Mouse (Mus musculus) midbrain, embryonic 13.5 days (tissue): Measurements from ENCODE around the gene Folr2. TPM values are rescaled to one million over a fixed set of nuclear protein-coding genes. Genes with fewer than 3 reads are reported as not detected.

Experiments used
- ATAC-seq: fragments of 200-750 bp; cut with Nextera tagmentation; 2 replicates; pipeline ENCODE4 v1.8.0; 2017; ENCODE audit warnings: mild to moderate bottlenecking, moderate TSS enrichment, moderate library complexity
- H3K27ac ChIP-seq: fragments of 300-500 bp; sonication (generic); 2 replicates; pipeline ENCODE4 v1.5.1; 2015; ENCODE audit warnings: inconsistent platforms, mild to moderate bottlenecking, moderate library complexity
- H3K27me3 ChIP-seq: fragments of 300-500 bp; sonication (generic); 2 replicates; pipeline ENCODE4 v1.6.1; 2015; ENCODE audit warnings: mild to moderate bottlenecking, inconsistent platforms
- H3K36me3 ChIP-seq: fragments of 300-500 bp; sonication (generic); 2 replicates; pipeline ENCODE4 v1.6.1; 2015; ENCODE audit warnings: mild to moderate bottlenecking, inconsistent platforms
- H3K4me1 ChIP-seq: fragments of 300-500 bp; sonication (generic); replicated peaks from 2 replicates; pipeline ENCODE4 v1.6.1; 2015; ENCODE audit warnings: inconsistent platforms
- H3K4me2 ChIP-seq: fragments of 300-500 bp; sonication (generic); replicated peaks from 2 replicates; pipeline ENCODE4 v1.6.1; 2015; ENCODE audit warnings: moderate library complexity, mild to moderate bottlenecking, inconsistent platforms
- H3K4me3 ChIP-seq: fragments of 300-500 bp; sonication (generic); replicated peaks from 2 replicates; pipeline ENCODE4 v1.5.1; 2015; ENCODE audit warnings: mild to moderate bottlenecking, inconsistent platforms
- H3K9ac ChIP-seq: fragments of 300-500 bp; sonication (generic); replicated peaks from 2 replicates; pipeline ENCODE4 v1.6.1; 2015; ENCODE audit warnings: mild to moderate bottlenecking, inconsistent platforms
- H3K9me3 ChIP-seq: fragments of 300-500 bp; sonication (generic); 2 replicates; pipeline ENCODE4 v1.6.1; 2016; ENCODE audit warnings: mild to moderate bottlenecking, inconsistent platforms
- WGBS: fragments of 180-500 bp; shearing (Covaris S2); methylation state at CpG from one replicate; pipeline ENCODE4 v1.1.7; 2015; 5-methylcytosine and 5-hydroxymethylcytosine counted together
- polyA plus RNA-seq: library from polyadenylated mRNA; unstranded; fragments of >200 nt; fragmentation: Nextera tagmentation; extraction: Ambion mirVana; gene quantifications from 2 replicates; pipeline ENCODE4 v1.2.1, GENCODE M21; 2015

Folr2 gene
- polyA plus RNA-seq, 1 experiment from 2014 or later = 3.8 TPM

DNA sequence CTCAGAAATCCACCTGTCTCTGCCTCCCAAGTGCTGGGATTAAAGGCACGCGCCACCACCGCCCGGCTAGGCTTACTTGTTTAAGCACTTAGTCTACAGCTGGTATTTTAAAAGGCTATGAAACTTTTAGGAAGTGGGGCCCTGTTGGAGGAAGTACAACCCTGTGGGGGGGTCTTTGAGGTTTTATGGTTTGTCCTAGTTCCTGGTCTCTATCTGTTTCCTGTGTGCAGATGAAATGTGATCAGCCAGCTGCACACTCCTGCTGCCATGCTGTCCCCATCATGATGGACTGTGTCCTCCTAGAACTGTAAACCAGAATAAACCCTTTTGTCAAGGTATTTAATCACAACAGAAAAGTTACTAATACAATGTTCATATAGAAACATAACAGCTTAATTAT is 27.2 kb upstream of the Folr2 start:
- Histone ChIP-seq H3K4me2 (no peak overlapping the region), H3K4me3 (no peak overlapping the region), H3K27me3 (no peaks in the 10 kb centered on the region), H3K36me3 (no peaks in the 10 kb centered on the region), H3K9ac (no peak overlapping the region), H3K27ac (no peak overlapping the region), H3K9me3 (no peaks in the 10 kb centered on the region), H3K4me1 (no peaks in the 10 kb centered on the region)
- 98% methylated on average over 4 of the region's 4 CpGs for WGBS
- no peak for ATAC-seq

DNA sequence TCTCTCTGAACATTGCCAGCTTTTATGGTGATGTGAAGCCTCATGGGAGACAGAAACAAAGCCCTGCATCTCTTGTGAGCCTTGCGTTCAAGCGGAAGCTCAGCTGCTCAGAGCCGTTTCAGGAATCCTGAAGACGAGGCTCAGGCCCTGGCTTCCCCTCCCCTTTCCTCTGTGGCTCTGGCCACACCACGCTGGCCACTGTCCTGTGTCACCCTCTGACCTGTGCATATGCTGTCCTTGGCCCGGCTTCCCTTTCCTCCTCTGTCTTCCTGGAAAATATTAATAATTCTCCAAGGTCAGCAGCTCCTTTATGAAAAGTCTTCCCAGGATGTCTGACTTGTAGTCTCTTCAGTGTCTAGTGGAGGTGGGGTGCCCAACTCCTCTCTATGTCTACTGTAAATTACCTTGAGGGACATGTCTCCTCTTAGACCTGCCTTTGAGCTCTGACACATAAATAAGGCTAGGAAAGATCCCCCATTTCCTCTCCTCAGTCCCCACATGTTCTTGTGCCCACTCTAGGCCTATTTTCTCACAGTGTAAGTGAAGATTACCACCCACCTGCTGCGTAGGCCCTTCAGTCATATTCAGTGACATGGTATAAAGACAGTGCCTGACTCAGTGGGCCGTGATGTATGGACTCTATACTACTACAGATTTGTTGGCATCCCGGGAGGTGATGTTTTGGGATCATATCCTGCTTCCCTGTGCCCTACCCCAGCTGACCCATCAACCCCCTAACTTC is 25.6 kb upstream of the Folr2 start:
- Histone ChIP-seq H3K9ac (no peak overlapping the region), H3K27me3 (no peaks in the 10 kb centered on the region), H3K9me3 (no peaks in the 10 kb centered on the region), H3K27ac (no peak overlapping the region), H3K4me2 (no peak overlapping the region), H3K4me3 (no peak overlapping the region), H3K36me3 (no peaks in the 10 kb centered on the region), H3K4me1 (no peaks in the 10 kb centered on the region)
- ATAC-seq = no peak
- 61% methylated on average over 9 of the region's 9 CpGs for WGBS

DNA sequence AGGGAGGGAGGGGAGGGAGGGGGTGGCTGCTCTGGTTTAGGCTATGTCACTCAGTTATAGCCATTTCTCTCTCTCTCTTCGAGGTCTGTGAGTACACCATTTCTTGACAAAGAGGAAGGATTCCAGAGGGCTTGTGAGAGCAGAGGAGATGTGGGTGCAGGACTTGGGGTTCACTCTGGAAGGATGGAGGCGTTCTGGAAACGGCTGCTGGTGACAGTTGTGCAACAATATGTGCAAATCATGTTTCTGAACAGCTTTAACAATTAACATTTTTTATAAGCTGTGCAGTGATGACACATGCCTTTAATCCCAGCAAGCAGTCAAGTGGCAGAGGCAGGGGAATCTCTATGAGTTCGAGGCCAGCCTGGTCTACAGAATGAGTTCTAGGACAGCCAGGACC is 23.9 kb upstream of the Folr2 start:
- no peak for ATAC-seq
- Histone ChIP-seq H3K36me3 (no peaks in the 10 kb centered on the region), H3K9ac (no peak overlapping the region), H3K9me3 (no peaks in the 10 kb centered on the region), H3K4me3 (no peak overlapping the region), H3K4me1 (no peaks in the 10 kb centered on the region), H3K27ac (no peak overlapping the region), H3K4me2 (no peak overlapping the region), H3K27me3 (no peaks in the 10 kb centered on the region)
- WGBS = 84% methylated on average over 4 of the region's 4 CpGs

DNA sequence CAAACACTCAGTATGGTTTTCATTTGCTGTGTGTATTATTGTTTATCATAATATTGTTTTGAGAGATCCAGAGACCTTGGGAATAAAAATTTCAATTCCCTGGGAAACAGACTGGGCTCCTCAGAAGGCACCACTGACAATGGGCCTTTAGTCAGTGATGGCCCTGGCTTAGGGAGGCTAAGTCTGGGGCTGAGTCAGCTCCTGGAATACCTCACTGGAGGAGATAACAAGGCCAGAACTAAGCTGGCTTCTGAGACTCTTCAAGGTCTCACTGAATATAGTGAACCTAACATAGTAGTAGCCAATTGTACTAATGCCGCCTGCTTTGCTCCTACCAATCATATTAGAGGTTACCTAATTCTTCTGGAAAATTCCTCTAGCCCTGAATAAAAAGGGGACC is 19.0 kb upstream of the Folr2 start:
- H3K27me3 ChIP-seq = no peaks in the 10 kb centered on the region
- no peak overlapping the region for H3K27ac ChIP-seq
- no peak overlapping the region for H3K9ac ChIP-seq
- 95% methylated on average over 1 of the region's 1 CpGs for WGBS
- H3K9me3 ChIP-seq = no peaks in the 10 kb centered on the region
- H3K4me3 ChIP-seq = no peak overlapping the region
- no peak for ATAC-seq
- no peaks in the 10 kb centered on the region for H3K36me3 ChIP-seq
- H3K4me1 ChIP-seq = no peaks in the 10 kb centered on the region
- H3K4me2 ChIP-seq = no peak overlapping the region

DNA sequence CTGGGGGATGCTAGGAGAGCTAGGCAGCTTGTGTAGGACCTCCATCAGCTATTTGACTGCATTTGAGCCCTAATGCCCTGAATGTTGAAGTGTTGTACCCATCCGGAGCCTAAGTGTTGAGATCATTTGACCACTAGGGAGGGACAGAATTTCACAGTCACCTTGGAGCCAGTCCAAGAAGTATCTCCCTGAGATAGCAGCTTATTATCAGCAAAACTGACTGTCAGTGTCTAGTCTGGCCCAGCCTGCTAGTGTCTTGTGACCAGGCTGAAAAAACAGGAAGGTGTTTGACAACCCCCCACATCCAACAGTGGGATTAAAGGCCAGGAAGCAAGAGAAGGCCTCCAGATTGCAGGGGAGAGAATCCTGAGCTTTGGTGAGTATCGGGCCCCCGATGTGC is 14.3 kb upstream of the Folr2 start:
- no peak for ATAC-seq
- Histone ChIP-seq H3K9ac (no peak overlapping the region), H3K36me3 (no peaks in the 10 kb centered on the region), H3K4me3 (no peak overlapping the region), H3K4me1 (0 out of 2 replicates have a peak, but pooled peaks cover 4% of the 10 kb centered on the region), H3K9me3 (no peaks in the 10 kb centered on the region), H3K27me3 (no peaks in the 10 kb centered on the region), H3K4me2 (no peak overlapping the region), H3K27ac (no peak overlapping the region)
- 95% methylated on average over 3 of the region's 3 CpGs for WGBS

DNA sequence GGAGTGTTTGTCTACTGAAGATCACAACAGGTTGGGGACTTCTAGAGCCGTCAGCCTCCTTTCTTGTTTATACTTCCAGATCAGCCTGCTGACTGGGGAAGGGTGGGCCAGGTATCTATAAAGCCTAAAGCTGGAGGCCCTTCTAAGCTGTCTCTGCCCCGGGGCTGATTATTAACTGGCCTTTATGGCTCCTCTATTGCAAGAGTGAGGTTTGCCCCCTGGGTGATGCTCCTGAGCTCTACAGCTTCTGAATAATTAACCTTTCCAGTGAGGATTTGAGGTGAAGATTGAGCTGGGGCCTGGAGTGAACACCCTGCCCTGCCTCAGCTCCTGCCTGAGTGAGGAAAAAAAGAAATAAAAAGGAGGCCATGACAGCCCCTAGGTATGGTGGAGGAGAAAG is 13.6 kb upstream of the Folr2 start, which contains the start of gene Folr1:
Folr1 (minus strand) TSS at position 160 of the 400 bp plus-strand sequence.
- H3K4me3 ChIP-seq = no peak within 1 kb of the TSS
- no peak within 1 kb of the TSS for H3K9ac ChIP-seq
- no peak for ATAC-seq
- H3K9me3 ChIP-seq = no peaks in the 10 kb centered on the region
- no peak within 1 kb of the TSS for H3K27ac ChIP-seq
- 0 out of 2 replicates have a peak, but pooled peaks cover 4% of the 10 kb centered on the region for H3K4me1 ChIP-seq
- 80% methylated on average over 2 of the region's 2 CpGs for WGBS
- H3K4me2 ChIP-seq = no peak within 1 kb of the TSS
- H3K27me3 ChIP-seq = no peaks in the 10 kb centered on the region
- H3K36me3 ChIP-seq = no peaks in the 10 kb centered on the region

DNA sequence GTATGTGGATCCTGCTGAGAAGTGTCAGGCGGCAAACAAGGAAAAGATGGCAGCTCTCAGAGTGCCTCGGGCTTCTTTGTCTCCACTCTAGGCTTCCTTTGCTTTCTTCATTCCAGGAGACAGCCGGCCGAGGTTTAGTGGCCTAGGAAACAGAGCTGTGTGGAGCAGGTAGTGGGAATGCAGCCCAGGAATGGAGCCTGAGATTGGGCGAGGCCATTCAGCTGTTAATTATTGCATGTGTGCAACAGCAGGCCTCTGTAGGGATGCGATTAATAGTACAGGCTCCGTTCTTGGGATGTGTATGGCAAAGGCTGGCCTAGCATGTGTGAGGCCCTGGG is 12.1 kb upstream of the Folr2 start:
- peak; percentile 80 for ATAC-seq
- Histone ChIP-seq H3K36me3 (no peaks in the 10 kb centered on the region), H3K4me3 (no peak overlapping the region), H3K9me3 (no peaks in the 10 kb centered on the region), H3K9ac (no peak overlapping the region), H3K27ac (no peak overlapping the region; the same call in 1 of the 2 replicates), H3K4me2 (no peak overlapping the region), H3K4me1 (0 out of 2 replicates have a peak, but pooled peaks cover 4% of the 10 kb centered on the region), H3K27me3 (no peaks in the 10 kb centered on the region)
- WGBS = 28% methylated on average over 7 of the region's 7 CpGs

DNA sequence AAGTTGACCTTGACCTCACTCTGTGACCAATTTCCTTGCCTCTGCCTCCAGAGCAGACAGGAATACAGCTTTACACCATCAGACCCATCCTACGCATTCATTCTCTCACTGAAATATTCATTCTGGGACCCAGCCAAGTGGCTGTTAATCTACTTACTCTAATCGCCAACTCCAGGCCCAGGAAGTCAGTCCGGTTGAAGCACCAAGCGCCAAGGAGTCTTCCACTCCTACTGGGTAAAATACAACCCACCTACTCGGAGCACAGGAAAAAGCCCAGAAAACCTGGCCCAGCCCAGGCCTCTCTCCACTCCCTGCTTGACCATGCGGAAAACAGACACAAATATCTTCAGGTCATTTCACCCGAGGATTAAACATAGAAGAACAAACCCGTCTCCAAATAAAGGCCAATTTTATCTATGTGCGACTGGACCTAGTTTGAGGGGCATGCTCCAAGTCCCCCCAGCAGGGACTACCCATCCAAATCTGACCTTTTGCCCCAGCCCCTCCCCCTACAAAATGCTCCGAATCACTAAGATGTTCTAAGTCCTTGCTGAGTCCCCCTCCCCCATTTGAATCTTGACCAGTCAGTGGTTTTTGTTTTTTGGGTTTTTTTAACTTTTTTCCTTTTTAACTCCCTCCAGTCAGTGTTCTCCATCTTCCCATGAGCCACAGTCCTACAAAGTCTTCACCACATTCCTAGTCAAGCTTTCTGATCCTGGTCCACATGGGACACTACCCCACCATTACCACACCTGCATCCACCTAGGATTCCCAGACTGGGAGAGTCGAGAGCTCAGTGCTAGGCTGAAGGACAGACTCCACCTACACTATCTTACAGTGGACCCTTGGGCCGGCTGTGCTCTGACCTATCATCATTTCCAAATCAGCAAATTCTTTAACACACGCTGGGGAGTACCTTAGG is 11.5 kb upstream of the Folr2 start:
- ATAC-seq = peak; percentile 67
- Histone ChIP-seq H3K4me1 (0 out of 2 replicates have a peak, but pooled peaks cover 4% of the 10 kb centered on the region), H3K4me3 (no peak overlapping the region), H3K27me3 (no peaks in the 10 kb centered on the region), H3K27ac (no peak overlapping the region; the same call in none of the 2 replicates), H3K9me3 (no peaks in the 10 kb centered on the region), H3K9ac (no peak overlapping the region), H3K4me2 (no peak overlapping the region), H3K36me3 (no peaks in the 10 kb centered on the region)
- 37% methylated on average over 13 of the region's 13 CpGs for WGBS

DNA sequence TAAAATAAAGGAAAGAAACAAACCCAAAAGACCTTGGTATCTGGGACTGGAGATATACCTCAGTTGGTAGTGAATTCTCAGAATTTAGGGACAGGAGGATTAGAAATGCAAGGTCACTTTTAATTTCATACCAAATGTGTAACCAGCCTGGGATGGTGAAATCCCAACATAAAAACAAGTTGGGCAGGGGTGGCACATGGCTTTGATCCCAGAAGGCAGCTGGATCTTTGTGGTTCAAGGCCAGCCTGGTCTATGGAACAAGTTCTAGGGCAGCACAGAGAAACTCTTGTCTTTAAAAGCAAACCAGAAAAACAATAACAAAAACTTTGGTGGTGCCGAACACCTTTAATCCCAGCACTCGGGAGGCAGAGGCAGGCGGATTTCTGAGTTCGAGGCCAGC is 10.5 kb upstream of the Folr2 start:
- no peaks in the 10 kb centered on the region for H3K36me3 ChIP-seq
- no peaks in the 10 kb centered on the region for H3K27me3 ChIP-seq
- no peak overlapping the region for H3K27ac ChIP-seq
- no peak overlapping the region for H3K9ac ChIP-seq
- H3K4me3 ChIP-seq = no peak overlapping the region
- H3K9me3 ChIP-seq = no peaks in the 10 kb centered on the region
- no peak overlapping the region for H3K4me2 ChIP-seq
- 0 out of 2 replicates have a peak, but pooled peaks cover 4% of the 10 kb centered on the region for H3K4me1 ChIP-seq
- 96% methylated on average over 4 of the region's 4 CpGs for WGBS
- ATAC-seq = no peak

DNA sequence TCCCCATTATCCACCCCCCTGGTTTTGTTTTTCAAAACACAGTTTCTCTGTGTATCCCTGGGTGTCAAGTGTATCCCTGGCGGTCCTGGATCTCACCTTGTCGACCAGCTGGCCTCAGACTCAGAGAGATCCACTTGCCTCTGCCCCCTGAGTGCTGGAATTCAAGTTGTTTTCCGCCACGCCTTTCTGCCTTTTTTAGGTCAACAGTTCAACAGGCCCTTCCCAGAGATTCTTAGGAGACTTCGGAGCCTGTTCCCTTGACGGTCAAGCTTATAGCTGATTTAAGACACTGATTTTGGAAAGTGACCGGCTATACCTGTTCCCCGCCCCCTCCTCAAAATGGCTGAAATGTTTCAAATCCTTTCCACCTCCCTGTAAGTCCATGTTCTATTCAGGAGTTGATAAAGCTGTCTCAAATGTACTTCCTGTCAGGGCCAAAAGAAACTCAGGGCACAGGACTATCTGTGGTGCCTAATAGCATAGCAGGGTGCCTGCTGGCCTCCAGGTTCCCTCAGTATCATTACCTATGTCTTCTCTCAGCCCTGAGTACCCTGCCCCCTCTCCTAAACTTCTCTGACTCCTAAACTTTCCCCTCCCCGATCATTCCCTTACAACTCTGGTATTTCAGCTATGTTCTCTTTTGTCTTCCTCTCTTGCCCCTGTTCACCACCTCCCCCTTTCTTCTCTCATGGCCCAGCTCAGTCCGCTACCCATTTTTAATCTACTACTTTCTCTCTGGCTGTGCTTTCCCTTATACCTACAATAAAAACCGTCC is 9.7 kb upstream of the Folr2 start:
- H3K9ac ChIP-seq = no peak overlapping the region
- H3K27me3 ChIP-seq = no peaks in the 10 kb centered on the region
- H3K36me3 ChIP-seq = no peaks in the 10 kb centered on the region
- H3K9me3 ChIP-seq = no peaks in the 10 kb centered on the region
- no peak overlapping the region for H3K4me3 ChIP-seq
- H3K27ac ChIP-seq = no peak overlapping the region
- ATAC-seq = no peak
- WGBS = 79% methylated on average over 11 of the region's 11 CpGs
- 0 out of 2 replicates have a peak, but pooled peaks cover 4% of the 10 kb centered on the region for H3K4me1 ChIP-seq
- H3K4me2 ChIP-seq = no peak overlapping the region

DNA sequence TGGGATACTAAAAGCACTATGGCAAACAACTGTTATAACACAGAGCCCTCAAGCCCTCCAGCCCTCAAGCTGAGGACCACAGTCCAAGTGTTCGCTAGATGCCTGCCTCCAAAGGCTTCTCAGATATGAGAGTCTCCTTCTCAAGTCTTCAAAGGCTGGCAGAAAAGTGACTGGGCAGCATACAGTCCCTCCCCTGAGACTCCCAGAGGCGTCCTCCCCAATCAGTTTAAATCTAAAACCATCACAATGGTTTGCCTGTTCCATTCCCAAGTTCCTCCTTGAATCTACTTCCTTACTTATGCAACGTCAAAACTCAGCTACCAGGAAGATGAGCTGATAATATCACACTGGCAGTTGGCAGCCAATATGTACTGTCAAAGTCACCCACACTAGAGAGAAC is 6.4 kb upstream of the Folr2 start, which contains the start of gene Anapc15:
Anapc15 (plus strand) TSS at position 301 of the 400 bp plus-strand sequence.
- Histone ChIP-seq H3K9ac (no peak within 1 kb of the TSS), H3K4me2 (no peak within 1 kb of the TSS), H3K4me3 (no peak within 1 kb of the TSS), H3K4me1 (no peaks in the 10 kb centered on the region), H3K36me3 (no peaks in the 10 kb centered on the region), H3K27ac (no peak within 1 kb of the TSS), H3K9me3 (no peaks in the 10 kb centered on the region), H3K27me3 (no peaks in the 10 kb centered on the region)
- WGBS = 88% methylated on average over 3 of the region's 3 CpGs
- ATAC-seq = no peak
